19 mouse cellular contexts compared by ENCODE assay signal in genomic region chr6:5095365-5095973, GRCm38 (mm10).
DNase-seq lines count a peak whose midpoint lies in the region; ATAC-seq and TF ChIP-seq lines count a peak whose summit lies in the region.
"Had no signal": no experiment of that assay in that cellular context is flagged by ENCODE, and none has a peak within 500 bp of the region (broad histone marks: within the 10 kb centered on the region; RNA-seq: fewer than 3 reads in every experiment).

No protein-coding gene starts in this region.

- no peak overlapping the region for H3K4me3 ChIP-seq in hindbrain, embryonic 13.5 days
- H3K4me3 ChIP-seq in hindbrain, embryonic 11.5 days (ENCODE audit: low read depth, low read length) = no peak overlapping the region
- no peak overlapping the region for H3K4me3 ChIP-seq in hindbrain, postnatal 0 days (ENCODE audit: low read length)
- H3K4me3 ChIP-seq in limb, embryonic 14.5 days (replicated peaks; ENCODE audit: low read length) = no peak overlapping the region
- no peak overlapping the region for H3K4me3 ChIP-seq in neural tube, embryonic 15.5 days (replicated peaks)
- H3K4me3 ChIP-seq in thymus, adult 2 months (ENCODE audit: control insufficient read depth, insufficient read depth, low read length) = no peak overlapping the region
- H3K4me3 ChIP-seq: forebrain, embryonic 12.5 days; liver, embryonic 12.5 days; megakaryocyte, embryonic 14.5 days had no signal

- peaks cover 7% of the 10 kb centered on the region for H3K4me1 ChIP-seq in hindbrain, embryonic 13.5 days (replicated peaks)
- no peaks in the 10 kb centered on the region for H3K4me1 ChIP-seq in hindbrain, embryonic 11.5 days (replicated peaks; ENCODE audit: control insufficient read depth, insufficient read depth, low read length)
- H3K4me1 ChIP-seq in hindbrain, postnatal 0 days (ENCODE audit: insufficient read depth, low read length) = no peaks in the 10 kb centered on the region
- peaks cover 14% of the 10 kb centered on the region for H3K4me1 ChIP-seq in limb, embryonic 14.5 days (ENCODE audit: control insufficient read depth, insufficient read depth, low read length)
- H3K4me1 ChIP-seq in neural tube, embryonic 15.5 days = peaks cover 18% of the 10 kb centered on the region
- H3K4me1 ChIP-seq in thymus, adult 2 months (replicated peaks; ENCODE audit: control insufficient read depth, insufficient read depth, low read length) = peaks cover 2% of the 10 kb centered on the region

- no peak overlapping the region for H3K9ac ChIP-seq in hindbrain, embryonic 13.5 days
- H3K9ac ChIP-seq in hindbrain, embryonic 11.5 days (ENCODE audit: low read depth, low read length) = no peak overlapping the region
- no peak overlapping the region for H3K9ac ChIP-seq in hindbrain, postnatal 0 days (replicated peaks; ENCODE audit: low read length)
- no peak overlapping the region for H3K9ac ChIP-seq in limb, embryonic 14.5 days (ENCODE audit: low read depth, low read length, severe bottlenecking)
- H3K9ac ChIP-seq in neural tube, embryonic 15.5 days (replicated peaks) = no peak overlapping the region
- H3K9ac ChIP-seq: forebrain, embryonic 12.5 days; liver, embryonic 12.5 days had no signal

- no peaks in the 10 kb centered on the region for H3K27me3 ChIP-seq in hindbrain, embryonic 13.5 days
- no peaks in the 10 kb centered on the region for H3K27me3 ChIP-seq in hindbrain, embryonic 11.5 days (ENCODE audit: control insufficient read depth, insufficient read depth, low read length)
- H3K27me3 ChIP-seq in hindbrain, postnatal 0 days (ENCODE audit: insufficient read depth, low read length) = no peaks in the 10 kb centered on the region
- H3K27me3 ChIP-seq in limb, embryonic 14.5 days (ENCODE audit: control insufficient read depth, insufficient read depth, low read length) = no peaks in the 10 kb centered on the region
- H3K27me3 ChIP-seq in neural tube, embryonic 15.5 days (replicated peaks) = no peaks in the 10 kb centered on the region
- H3K27me3 ChIP-seq in thymus, adult 2 months (ENCODE audit: control insufficient read depth, insufficient read depth, low read length) = no peaks in the 10 kb centered on the region
- H3K27me3 ChIP-seq: forebrain, embryonic 12.5 days; liver, embryonic 12.5 days; megakaryocyte, embryonic 14.5 days; Patski had no signal

- no peak overlapping the region for H3K4me2 ChIP-seq in hindbrain, embryonic 13.5 days
- no peak overlapping the region for H3K4me2 ChIP-seq in hindbrain, embryonic 11.5 days (replicated peaks; ENCODE audit: low read depth, low read length)
- H3K4me2 ChIP-seq in hindbrain, postnatal 0 days (ENCODE audit: low read depth, low read length) = no peak overlapping the region
- H3K4me2 ChIP-seq in limb, embryonic 14.5 days (replicated peaks; ENCODE audit: low read depth, low read length, severe bottlenecking) = no peak overlapping the region
- no peak overlapping the region for H3K4me2 ChIP-seq in neural tube, embryonic 15.5 days
- H3K4me2 ChIP-seq: forebrain, embryonic 12.5 days; liver, embryonic 12.5 days had no signal

- intact Hi-C loops in heart, postnatal 14 days (cut with DNase I) = no loop called here

- H3K9me3 ChIP-seq in hindbrain, embryonic 13.5 days = no peaks in the 10 kb centered on the region
- H3K9me3 ChIP-seq in hindbrain, embryonic 11.5 days (ENCODE audit: control insufficient read depth, low read length) = no peaks in the 10 kb centered on the region
- no peaks in the 10 kb centered on the region for H3K9me3 ChIP-seq in hindbrain, postnatal 0 days (ENCODE audit: low read length)
- H3K9me3 ChIP-seq in limb, embryonic 14.5 days (ENCODE audit: control insufficient read depth, low read length) = no peaks in the 10 kb centered on the region
- no peaks in the 10 kb centered on the region for H3K9me3 ChIP-seq in neural tube, embryonic 15.5 days (replicated peaks)
- H3K9me3 ChIP-seq: forebrain, embryonic 12.5 days; liver, embryonic 12.5 days; megakaryocyte, embryonic 14.5 days had no signal

- TF ChIP-seq CTCF in hindbrain, postnatal 0 days (IDR thresholded peaks at IDR 0.05; ENCODE audit: low read depth) = no peak
- TF ChIP-seq CTCF in thymus, adult 2 months (IDR thresholded peaks at IDR 0.05; ENCODE audit: borderline replicate concordance, control insufficient read depth, extremely low read depth, insufficient read depth, low read length, poor library complexity) = no peak

- DNase-seq in hindbrain, embryonic 11.5 days (ENCODE audit: low spot score) = no peak
- DNase-seq in hindbrain, postnatal 0 days (ENCODE audit: low spot score) = peak; percentile 31
- peak; percentile 72 for DNase-seq in limb, embryonic 14.5 days (ENCODE audit: low spot score)
- no peak for DNase-seq in thymus, adult 2 months
- no peak for DNase-seq in heart, postnatal 14 days
- DNase-seq: adrenal gland, adult 8-10 months; cerebellum, postnatal 25 days; heart, postnatal 4 days; kidney, postnatal 36 days; lung, adult 2 months; right cerebral cortex, postnatal 4 days had no signal

- peak; percentile 70; the same call in 1 of the 2 replicates for ATAC-seq in hindbrain, embryonic 13.5 days (ENCODE audit: low FRiP score)
- ATAC-seq in hindbrain, embryonic 11.5 days (ENCODE audit: low FRiP score) = no peak
- no peak for ATAC-seq in hindbrain, postnatal 0 days
- ATAC-seq in limb, embryonic 14.5 days (ENCODE audit: low FRiP score, low read depth) = peak; percentile 51; the same call in 1 of the 2 replicates
- ATAC-seq in neural tube, embryonic 15.5 days (ENCODE audit: low FRiP score) = peak; percentile 85
- ATAC-seq: intestine, embryonic 16.5 days; liver, embryonic 12.5 days; Patski had no signal

- WGBS in hindbrain, embryonic 13.5 days = 64% methylated on average over 9 of the region's 9 CpGs
- 85% methylated on average over 9 of the region's 9 CpGs for WGBS in hindbrain, embryonic 11.5 days
- 83% methylated on average over 9 of the region's 9 CpGs for WGBS in hindbrain, postnatal 0 days
- 69% methylated on average over 9 of the region's 9 CpGs for WGBS in limb, embryonic 14.5 days
- 55% methylated on average over 9 of the region's 9 CpGs for WGBS in neural tube, embryonic 15.5 days
- WGBS in thymus, adult 2 months = 96% methylated on average over 9 of the region's 9 CpGs

- no peak for TF ChIP-seq POLR2A in limb, embryonic 14.5 days (IDR thresholded peaks at IDR 0.05; ENCODE audit: borderline replicate concordance, extremely low read depth, insufficient read depth, insufficient read length)
- TF ChIP-seq POLR2A in thymus, adult 2 months (IDR thresholded peaks at IDR 0.05; ENCODE audit: control insufficient read depth, extremely low read depth, insufficient read depth, low read length, poor library complexity) = no peak

- H3K27ac ChIP-seq in hindbrain, embryonic 13.5 days = no peak overlapping the region
- H3K27ac ChIP-seq in hindbrain, embryonic 11.5 days (ENCODE audit: low read depth, low read length) = no peak overlapping the region
- H3K27ac ChIP-seq in hindbrain, postnatal 0 days = no peak overlapping the region
- no peak overlapping the region for H3K27ac ChIP-seq in limb, embryonic 14.5 days (replicated peaks; ENCODE audit: low read depth, low read length)
- peak overlapping the region; percentile 37; the same call in 1 of the 2 replicates for H3K27ac ChIP-seq in neural tube, embryonic 15.5 days (replicated peaks)
- no peak overlapping the region for H3K27ac ChIP-seq in thymus, adult 2 months (ENCODE audit: control insufficient read depth, insufficient read depth, low read length)
- H3K27ac ChIP-seq: forebrain, embryonic 12.5 days; liver, embryonic 12.5 days; stomach, postnatal 0 days had no signal

- no peaks in the 10 kb centered on the region for H3K36me3 ChIP-seq in hindbrain, embryonic 13.5 days
- H3K36me3 ChIP-seq in hindbrain, embryonic 11.5 days (ENCODE audit: control insufficient read depth, insufficient read depth, low read length) = no peaks in the 10 kb centered on the region
- no peaks in the 10 kb centered on the region for H3K36me3 ChIP-seq in hindbrain, postnatal 0 days (ENCODE audit: insufficient read depth, low read length)
- no peaks in the 10 kb centered on the region for H3K36me3 ChIP-seq in limb, embryonic 14.5 days (ENCODE audit: control insufficient read depth, insufficient read depth, low read length)
- H3K36me3 ChIP-seq in neural tube, embryonic 15.5 days = no peaks in the 10 kb centered on the region
- no peaks in the 10 kb centered on the region for H3K36me3 ChIP-seq in thymus, adult 2 months (ENCODE audit: control insufficient read depth, insufficient read depth, low read length)
- H3K36me3 ChIP-seq: forebrain, embryonic 12.5 days; liver, embryonic 12.5 days had no signal

Comparison
In these comparisons a context has a peak if more than half of its experiments do, and no peak if none do; other contexts are left out.
1. ATAC-seq: peak in hindbrain, embryonic 13.5 days (single experiment), limb, embryonic 14.5 days (single experiment) and neural tube, embryonic 15.5 days (single experiment); none in hindbrain, embryonic 11.5 days (single experiment) and hindbrain, postnatal 0 days (single experiment).
2. DNase-seq: peak in hindbrain, postnatal 0 days (single experiment) and limb, embryonic 14.5 days (single experiment); none in hindbrain, embryonic 11.5 days (single experiment), thymus, adult 2 months (single experiment) and heart, postnatal 14 days (0 of 2).